Mouse (Mus musculus) intestine, postnatal 0 days (tissue): ENCODE data around the gene Jph2. TPM values are rescaled to one million over a fixed set of nuclear protein-coding genes. Genes with fewer than 3 reads are reported as not detected.
A peak's percentile ranks its signal among the peaks of the same experiment; 100 is the strongest.

Source experiments
- ATAC-seq: fragments of 200-750 bp; cut with Nextera tagmentation; 2 replicates; pipeline ENCODE4 v1.8.0; 2017; ENCODE audit warnings: mild to moderate bottlenecking, moderate TSS enrichment, moderate library complexity
- H3K27ac ChIP-seq: fragments of 300-500 bp; sonication (generic); 2 replicates; pipeline ENCODE4 v1.5.1; 2014; ENCODE audit warnings: mild to moderate bottlenecking, low read depth, low read length, moderate library complexity
- H3K27me3 ChIP-seq: fragments of 300-500 bp; sonication (generic); replicated peaks from 2 replicates; pipeline ENCODE4 v1.6.1; 2014; ENCODE audit warnings: low read length, mixed read lengths; ENCODE audit not compliant: control insufficient read depth, insufficient read depth
- H3K36me3 ChIP-seq: fragments of 300-500 bp; sonication (generic); 2 replicates; pipeline ENCODE4 v1.6.1; 2014; ENCODE audit warnings: mild to moderate bottlenecking, moderate library complexity; ENCODE audit not compliant: control insufficient read depth, insufficient read depth
- H3K4me1 ChIP-seq: fragments of 300-500 bp; sonication (generic); replicated peaks from 2 replicates; pipeline ENCODE4 v1.6.1; 2014; ENCODE audit warnings: antibody characterized with exemption, low read length, mixed read lengths; ENCODE audit not compliant: control insufficient read depth, insufficient read depth
- H3K4me2 ChIP-seq: fragments of 300-500 bp; sonication (generic); replicated peaks from 2 replicates; pipeline ENCODE4 v1.6.1; 2014; ENCODE audit warnings: low read depth, mild to moderate bottlenecking, moderate library complexity
- H3K4me3 ChIP-seq: fragments of 300-500 bp; sonication (generic); 2 replicates; pipeline ENCODE4 v1.5.1; 2014; ENCODE audit warnings: low read depth, low read length
- H3K9ac ChIP-seq: fragments of 300-500 bp; sonication (generic); 2 replicates; pipeline ENCODE4 v1.6.1; 2014; ENCODE audit warnings: mild to moderate bottlenecking, low read depth, low read length
- H3K9me3 ChIP-seq: fragments of 300-500 bp; sonication (generic); 2 replicates; pipeline ENCODE4 v1.6.1; 2016; ENCODE audit warnings: mixed run types; ENCODE audit not compliant: control insufficient read depth
- CTCF ChIP-seq: sonication (generic); IDR thresholded peaks from 2 replicates; pipeline ENCODE4 v1.5.1; 2016; ENCODE audit warnings: low read depth, mild to moderate bottlenecking, control low read depth, antibody characterized with exemption, moderate library complexity
- WGBS: fragments of 180-500 bp; shearing (Covaris S2); extraction: QIAGEN DNeasy Blood & Tissue Kit; methylation state at CpG from one replicate; pipeline ENCODE4 v1.1.7; 2014; 5-methylcytosine and 5-hydroxymethylcytosine counted together
- polyA plus RNA-seq: library from polyadenylated mRNA; unstranded; fragments of >200 nt; fragmentation: Nextera tagmentation; extraction: Ambion mirVana; gene quantifications from 2 replicates; pipeline ENCODE4 v1.2.1, GENCODE M21; 2015

Gene Jph2
- polyA plus RNA-seq, 1 experiment from 2014 or later = 9.8 TPM

DNA sequence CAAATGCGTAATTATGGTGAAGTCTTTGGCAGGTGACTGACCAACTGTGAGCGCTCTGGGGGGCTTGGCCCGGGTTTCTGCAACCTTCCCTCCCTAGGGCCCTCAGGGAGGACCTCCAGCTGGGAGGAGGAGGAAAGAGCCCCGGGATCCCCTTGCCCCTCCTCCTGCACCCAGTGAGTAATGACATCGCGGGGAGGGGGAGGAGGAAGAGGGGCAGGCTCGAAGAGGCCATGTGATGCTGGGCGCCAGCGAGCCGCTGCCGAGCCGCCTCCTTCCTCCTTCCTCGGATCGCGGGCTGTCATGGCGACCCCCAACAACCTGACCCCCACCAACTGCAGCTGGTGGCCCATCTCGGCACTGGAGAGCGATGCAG, 40.4 kb upstream of the Jph2 start, which contains the start of gene Gdap1l1:
Gene Gdap1l1, plus strand, starts transcription at position 231 of the 373 bp plus-strand sequence.
- Histone ChIP-seq H3K9ac (no peak within 1 kb of the TSS), H3K9me3 (no peaks in the 10 kb centered on the region), H3K4me2 (peak within 1 kb of the TSS; percentile 50), H3K4me3 (peak within 1 kb of the TSS; percentile 28), H3K36me3 (no peaks in the 10 kb centered on the region), H3K4me1 (no peaks in the 10 kb centered on the region), H3K27me3 (peaks cover 13% of the 10 kb centered on the region), H3K27ac (no peak within 1 kb of the TSS)
- no peak for TF ChIP-seq CTCF
- ATAC-seq = no peak
- WGBS = 2% methylated on average over 10 of the region's 18 CpGs

GRCm38 (mm10) chr2:163437800-163438199, 40.0 kb upstream of the Jph2 start:
- Histone ChIP-seq H3K27me3 (peaks cover 13% of the 10 kb centered on the region), H3K4me2 (no peak overlapping the region), H3K27ac (no peak overlapping the region), H3K4me1 (no peaks in the 10 kb centered on the region), H3K9me3 (no peaks in the 10 kb centered on the region), H3K9ac (no peak overlapping the region), H3K4me3 (no peak overlapping the region), H3K36me3 (no peaks in the 10 kb centered on the region)
- no peak for ATAC-seq
- 54% methylated on average over 4 of the region's 4 CpGs for WGBS
- no peak for TF ChIP-seq CTCF

GRCm38 (mm10) chr2:163433971-163434370, 36.2 kb upstream of the Jph2 start:
- Histone ChIP-seq H3K9me3 (no peaks in the 10 kb centered on the region), H3K27me3 (peaks cover 10% of the 10 kb centered on the region), H3K36me3 (no peaks in the 10 kb centered on the region; the same call in 1 of the 2 replicates), H3K4me2 (no peak overlapping the region), H3K27ac (no peak overlapping the region), H3K9ac (no peak overlapping the region), H3K4me3 (no peak overlapping the region), H3K4me1 (no peaks in the 10 kb centered on the region)
- 9% methylated on average over 4 of the region's 4 CpGs for WGBS
- no peak for ATAC-seq
- TF ChIP-seq CTCF = no peak

DNA sequence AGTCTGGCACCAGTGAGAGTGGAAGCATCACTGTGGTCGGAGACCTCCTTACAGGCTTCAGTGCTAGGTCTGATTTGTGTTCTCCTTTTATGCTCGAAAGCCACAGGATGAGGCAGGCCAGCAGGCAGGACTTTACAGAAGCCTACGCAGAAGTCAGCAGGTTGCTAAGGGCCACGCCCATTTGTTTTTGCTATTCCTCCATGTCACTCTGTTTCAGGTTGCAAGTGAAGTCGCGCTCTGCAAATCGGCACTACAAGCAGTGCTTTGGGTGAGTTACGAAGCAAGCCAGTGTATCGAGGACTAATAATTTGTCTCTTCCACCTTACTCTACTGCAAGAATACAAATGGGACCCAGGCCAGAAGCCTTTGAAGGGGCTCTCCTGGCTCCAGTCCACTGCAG, 33.5 kb upstream of the Jph2 start:
- no peaks in the 10 kb centered on the region; the same call in 1 of the 2 replicates for H3K36me3 ChIP-seq
- ATAC-seq = no peak
- 82% methylated on average over 9 of the region's 9 CpGs for WGBS
- H3K4me3 ChIP-seq = no peak overlapping the region
- no peak overlapping the region for H3K4me2 ChIP-seq
- no peak overlapping the region for H3K27ac ChIP-seq
- TF ChIP-seq CTCF = no peak
- no peak overlapping the region for H3K9ac ChIP-seq
- no peaks in the 10 kb centered on the region for H3K27me3 ChIP-seq
- no peaks in the 10 kb centered on the region for H3K4me1 ChIP-seq
- H3K9me3 ChIP-seq = no peaks in the 10 kb centered on the region

GRCm38 (mm10) chr2:163428346-163429011, 30.7 kb upstream of the Jph2 start:
- Histone ChIP-seq H3K27ac (no peak overlapping the region), H3K4me1 (0 out of 2 replicates have a peak, but pooled peaks cover 6% of the 10 kb centered on the region), H3K36me3 (no peaks in the 10 kb centered on the region; the same call in 1 of the 2 replicates), H3K9me3 (no peaks in the 10 kb centered on the region), H3K9ac (no peak overlapping the region), H3K27me3 (no peaks in the 10 kb centered on the region), H3K4me2 (no peak overlapping the region), H3K4me3 (no peak overlapping the region)
- 43% methylated on average over 4 of the region's 4 CpGs for WGBS
- TF ChIP-seq CTCF = no peak
- ATAC-seq = no peak

GRCm38 (mm10) chr2:163424597-163424996, 26.8 kb upstream of the Jph2 start, which contains the start of gene Oser1:
Gene Oser1 (minus strand): TSS chr2:163424697.
- peak within 1 kb of the TSS; percentile 65 for H3K27ac ChIP-seq
- H3K4me3 ChIP-seq = no peak within 1 kb of the TSS
- H3K9ac ChIP-seq = no peak within 1 kb of the TSS
- no peaks in the 10 kb centered on the region for H3K36me3 ChIP-seq
- WGBS = 77% methylated on average over 6 of the region's 6 CpGs
- H3K4me2 ChIP-seq = no peak within 1 kb of the TSS
- no peaks in the 10 kb centered on the region for H3K9me3 ChIP-seq
- no peak for ATAC-seq
- H3K27me3 ChIP-seq = no peaks in the 10 kb centered on the region
- peaks cover 9% of the 10 kb centered on the region; the same call in 1 of the 2 replicates for H3K4me1 ChIP-seq
- TF ChIP-seq CTCF = no peak
